Mouse (Mus musculus): ENCODE data around the gene Glp2r.

Gene Glp2r

GRCm38 (mm10) chr11:67771053-67771452, at the start of gene Glp2r:
TSS of gene Glp2r (minus strand) at chr11:67771153.
- DNase-seq, result no peak

- peak; percentile 4 for DNase-seq
Observed at GRCm38 (mm10) chr11:67820221-67820620, 49.3 kb upstream of the Glp2r start.

DNA sequence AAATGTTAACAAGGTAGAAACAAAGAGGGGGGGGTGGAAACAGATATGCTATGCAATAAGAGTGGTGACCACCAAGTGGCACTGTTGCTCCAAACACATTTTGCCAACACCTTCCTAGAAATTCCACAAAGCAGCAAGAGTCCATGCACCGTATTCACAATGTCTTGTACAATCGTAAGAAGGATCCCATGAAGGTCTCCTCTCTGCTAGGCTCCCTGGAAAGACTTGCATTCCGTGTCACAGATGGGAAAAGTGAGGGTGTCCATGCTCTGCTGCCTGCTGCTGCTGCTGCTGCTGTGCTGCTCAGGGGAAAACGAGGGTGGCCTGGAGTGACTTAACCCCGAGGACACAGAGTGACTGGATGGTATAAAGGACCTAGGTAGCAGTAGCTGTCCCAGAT, 48.7 kb upstream of the Glp2r start:
- no peak for DNase-seq

- DNase-seq, result no peak
Observed at GRCm38 (mm10) chr11:67811535-67811934, 40.6 kb upstream of the Glp2r start.

- DNase-seq, result no peak
Observed at GRCm38 (mm10) chr11:67808051-67808450, 37.1 kb upstream of the Glp2r start.

GRCm38 (mm10) chr11:67806832-67807597, 36.1 kb upstream of the Glp2r start:
- DNase-seq, result no peak

DNA sequence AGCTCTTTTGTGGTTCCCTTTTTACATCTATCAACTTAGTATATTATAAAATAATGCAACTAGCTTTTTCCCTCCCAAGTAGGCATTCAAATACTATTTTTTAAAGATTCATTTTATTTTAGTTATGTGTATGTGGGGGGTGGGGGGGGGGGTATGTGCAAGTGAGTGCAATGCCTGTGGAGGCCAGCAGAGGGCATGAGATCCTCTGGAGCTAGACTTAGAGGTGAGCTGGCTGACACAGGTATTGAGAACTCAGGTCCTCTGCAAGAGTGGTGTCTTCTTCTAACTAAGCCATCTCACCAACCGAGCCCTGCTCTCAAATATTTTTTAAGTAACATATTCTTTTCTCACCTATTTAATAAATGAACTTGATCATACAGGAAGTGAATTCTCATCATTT, 34.6 kb upstream of the Glp2r start:
- no peak for DNase-seq

GRCm38 (mm10) chr11:67801169-67801568, 30.2 kb upstream of the Glp2r start:
- DNase-seq, result no peak

DNA sequence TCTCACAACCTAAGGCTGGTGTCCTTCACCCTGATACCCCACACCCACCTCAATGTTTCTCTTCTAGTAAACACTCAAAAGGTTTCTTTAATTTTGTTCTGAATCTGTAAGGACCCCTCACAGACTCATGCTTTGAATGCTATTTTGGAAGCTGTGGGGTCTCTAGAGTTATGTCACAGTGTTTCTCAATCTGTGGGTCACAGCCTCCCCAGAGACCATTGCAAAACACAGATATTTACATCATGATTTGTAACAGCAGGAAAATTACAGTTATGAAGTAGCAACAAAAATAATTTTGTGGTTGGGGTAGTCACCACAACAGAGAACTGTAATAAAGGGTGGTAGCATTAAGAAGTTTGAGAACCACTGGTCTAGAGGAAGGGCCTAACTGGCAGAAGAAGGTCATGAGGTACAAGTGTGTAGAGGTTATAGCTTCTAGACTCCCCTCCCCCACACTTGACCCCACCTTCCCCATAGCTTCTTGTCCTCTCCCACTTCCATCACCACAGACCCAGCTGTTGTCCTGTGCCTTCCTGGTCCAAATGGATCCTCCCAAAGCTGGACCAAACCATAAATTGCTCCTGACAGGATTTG, 29.3 kb upstream of the Glp2r start:
- DNase-seq, result no peak

- no peak for DNase-seq
Observed at GRCm38 (mm10) chr11:67797931-67798330, 27.0 kb upstream of the Glp2r start, which contains the start of gene Dhrs7c. TSS of gene Dhrs7c (plus strand) at chr11:67798187.

- no peak for DNase-seq
Observed at GRCm38 (mm10) chr11:67790182-67790581, 19.2 kb upstream of the Glp2r start.

- no peak for DNase-seq
Observed at GRCm38 (mm10) chr11:67774379-67774778, 3.4 kb upstream of the Glp2r start, which contains the start of gene Gsg1l2. TSS of gene Gsg1l2 (plus strand) at chr11:67774608.

GRCm38 (mm10) chr11:67772577-67772976, 1.6 kb upstream of the Glp2r start:
- DNase-seq, result no peak

- no peak for DNase-seq
Observed at GRCm38 (mm10) chr11:67771691-67772090, 738 bp upstream of the Glp2r start.

GRCm38 (mm10) chr11:67757373-67758167, 13.4 kb downstream of the Glp2r start:
- DNase-seq, result no peak

DNA sequence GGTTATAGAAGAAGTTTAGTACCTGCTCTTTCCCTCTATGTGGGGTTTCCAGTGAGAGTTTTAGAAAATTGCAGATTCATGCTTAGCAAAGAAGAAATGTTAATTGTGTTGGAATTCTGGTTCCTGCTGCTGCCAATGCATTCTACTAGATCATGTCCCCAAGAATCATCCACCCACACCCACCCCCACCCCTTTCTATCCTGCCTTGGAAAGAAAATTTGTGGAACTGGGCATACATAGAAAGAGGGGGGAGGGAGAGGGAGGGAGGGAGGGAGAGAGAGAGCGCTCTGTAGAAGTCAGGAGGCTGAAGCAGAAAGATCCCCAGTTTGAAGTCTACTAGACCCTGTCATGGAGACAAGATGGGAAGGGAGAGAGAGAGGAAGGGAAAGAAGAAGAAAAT, 14.7 kb downstream of the Glp2r start:
- no peak for DNase-seq

- DNase-seq, result no peak
Observed at GRCm38 (mm10) chr11:67741569-67741968, 29.4 kb downstream of the Glp2r start.

DNA sequence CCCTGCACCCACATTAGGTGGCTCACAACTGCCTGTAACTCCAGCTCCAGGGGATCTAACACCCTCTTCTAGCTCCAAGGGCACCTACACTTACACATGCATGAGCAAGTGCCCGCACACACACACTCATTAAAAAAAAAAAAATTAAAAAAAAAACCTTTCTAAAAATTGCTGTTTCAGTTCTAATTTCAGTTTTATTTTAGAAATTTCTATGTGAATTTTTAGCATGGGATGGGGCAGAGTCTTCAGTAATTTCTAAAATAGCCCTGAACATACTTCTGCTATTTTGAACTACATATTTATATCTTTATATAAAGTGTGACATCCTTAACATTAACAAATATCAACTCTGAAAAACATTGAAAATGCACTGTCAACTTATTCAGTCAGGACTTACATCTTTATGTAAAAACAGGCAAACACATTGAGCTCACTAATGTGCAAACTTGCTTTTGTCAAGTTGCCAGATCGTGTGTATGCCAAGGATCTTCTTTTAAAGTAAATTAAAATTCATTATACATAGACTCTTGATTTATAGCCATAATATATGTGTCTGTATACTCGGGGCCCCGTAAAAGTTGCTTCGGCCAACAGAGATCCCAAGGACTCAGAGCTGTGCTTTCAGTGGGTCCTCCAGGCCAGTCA, 32.0 kb downstream of the Glp2r start:
- no peak for DNase-seq

GRCm38 (mm10) chr11:67738345-67738744, 32.6 kb downstream of the Glp2r start:
- no peak for DNase-seq

- no peak for DNase-seq
Observed at GRCm38 (mm10) chr11:67734597-67734996, 36.4 kb downstream of the Glp2r start.

GRCm38 (mm10) chr11:67733726-67734125, 37.2 kb downstream of the Glp2r start:
- no peak for DNase-seq

GRCm38 (mm10) chr11:67731056-67731455, 39.9 kb downstream of the Glp2r start:
- no peak for DNase-seq

GRCm38 (mm10) chr11:67728726-67729125, 42.2 kb downstream of the Glp2r start:
- no peak for DNase-seq
